Mouse (Mus musculus) mammary gland, adult 2 months (tissue): Measurements from ENCODE around the gene Csf3. TPM values are rescaled to one million over a fixed set of nuclear protein-coding genes. Genes with fewer than 3 reads are reported as not detected.

Experiments used
- polyA plus RNA-seq: library from polyadenylated mRNA; depleted of rRNA; stranded (reverse); fragments of >200 nt; gene quantifications from 2 replicates; pipeline ENCODE4 v1.2.3, GENCODE M21; 2012; ENCODE audit warnings: low replicate concordance; rRNA removed

The Csf3 gene
- polyA plus RNA-seq, result 1.1 and 1.7 TPM in 2 replicates

DNA sequence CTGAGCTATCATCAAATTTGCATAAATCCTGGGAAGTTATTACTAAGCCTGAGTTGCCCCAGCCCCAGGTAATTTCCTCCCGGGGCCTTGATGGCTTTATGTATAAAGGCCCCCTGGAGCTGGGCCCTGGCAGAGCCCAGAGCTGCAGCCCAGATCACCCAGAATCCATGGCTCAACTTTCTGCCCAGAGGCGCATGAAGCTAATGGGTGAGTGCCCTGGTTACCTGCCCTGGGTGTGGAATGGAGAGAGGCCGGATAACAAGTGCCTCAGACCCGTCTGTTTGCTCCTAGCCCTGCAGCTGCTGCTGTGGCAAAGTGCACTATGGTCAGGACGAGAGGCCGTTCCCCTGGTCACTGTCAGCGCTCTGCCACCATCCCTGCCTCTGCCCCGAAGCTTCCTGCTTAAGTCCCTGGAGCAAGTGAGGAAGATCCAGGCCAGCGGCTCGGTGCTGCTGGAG lies at the start of gene Csf3:
Csf3 (plus strand) TSS at position 51 of the 458 bp plus-strand sequence.

DNA sequence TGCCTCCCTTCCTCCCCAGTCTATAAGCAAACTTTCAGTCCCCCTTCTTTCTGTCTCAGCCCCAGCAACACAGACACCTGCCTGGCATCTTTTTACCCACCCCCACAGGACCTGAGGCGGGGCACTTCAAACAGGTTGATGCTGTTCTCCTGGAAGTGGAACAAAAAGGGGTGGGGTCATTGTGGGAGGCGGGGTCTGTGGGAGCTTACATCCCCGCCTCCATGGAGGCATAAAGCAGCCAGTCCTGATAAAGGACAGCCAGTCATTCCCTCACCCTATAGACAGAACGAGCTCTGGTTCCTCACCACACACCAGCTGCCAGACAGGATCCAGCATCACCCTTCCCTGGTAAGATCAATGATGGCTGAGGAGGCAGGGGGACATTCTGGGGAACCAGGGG lies 37.0 kb upstream of the Csf3 start, which contains the start of gene Gsdma:
Gsdma (plus strand) TSS at position 261 of the 400 bp plus-strand sequence.

DNA sequence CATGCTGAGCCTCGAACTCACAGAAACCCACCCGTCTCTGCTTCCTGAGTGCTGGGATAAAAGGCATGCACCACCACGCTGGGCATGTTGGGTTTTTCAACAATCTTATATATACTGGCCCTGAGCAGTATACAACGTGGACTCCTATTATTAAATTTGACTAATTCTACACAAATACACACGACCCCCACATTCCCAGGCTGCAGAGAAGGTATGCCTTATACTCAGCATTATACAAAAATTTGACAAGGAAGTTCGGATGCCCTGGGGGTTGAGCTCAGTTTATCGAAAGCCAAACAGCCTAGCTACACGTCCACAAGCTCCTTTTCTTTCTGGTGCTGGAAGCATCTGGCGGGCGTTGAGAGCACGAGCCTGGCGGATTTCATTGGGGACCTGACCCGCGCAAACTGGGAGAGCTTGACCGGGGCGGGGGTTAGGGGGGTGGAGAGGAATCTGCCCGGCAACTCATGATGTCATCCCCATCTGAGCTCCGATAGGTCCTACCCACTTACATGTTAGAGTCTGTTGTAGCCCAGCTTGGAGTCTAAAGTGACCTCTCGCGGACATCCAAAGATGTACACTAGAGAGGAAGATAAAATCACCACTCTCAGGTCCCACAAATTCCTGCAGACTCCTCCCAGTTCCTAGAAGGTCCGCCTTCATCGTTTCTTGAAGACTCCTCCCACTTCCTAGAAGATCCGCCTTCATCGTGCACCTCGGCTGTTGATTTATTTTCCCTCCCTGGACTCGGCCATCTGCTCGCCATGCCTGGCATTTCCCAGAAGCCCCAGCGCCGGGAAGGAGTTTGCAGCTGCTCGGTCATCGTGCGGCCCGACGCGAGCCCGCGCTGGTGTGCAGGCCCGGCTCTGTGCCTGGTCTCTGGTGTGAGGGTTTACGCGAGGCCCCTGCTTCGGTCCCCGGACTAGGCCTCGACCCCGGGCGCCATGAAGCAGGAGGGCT lies 19.0 kb upstream of the Csf3 start, which contains the start of gene Psmd3:
Psmd3 (plus strand) TSS at position 769 of the 960 bp plus-strand sequence.

DNA sequence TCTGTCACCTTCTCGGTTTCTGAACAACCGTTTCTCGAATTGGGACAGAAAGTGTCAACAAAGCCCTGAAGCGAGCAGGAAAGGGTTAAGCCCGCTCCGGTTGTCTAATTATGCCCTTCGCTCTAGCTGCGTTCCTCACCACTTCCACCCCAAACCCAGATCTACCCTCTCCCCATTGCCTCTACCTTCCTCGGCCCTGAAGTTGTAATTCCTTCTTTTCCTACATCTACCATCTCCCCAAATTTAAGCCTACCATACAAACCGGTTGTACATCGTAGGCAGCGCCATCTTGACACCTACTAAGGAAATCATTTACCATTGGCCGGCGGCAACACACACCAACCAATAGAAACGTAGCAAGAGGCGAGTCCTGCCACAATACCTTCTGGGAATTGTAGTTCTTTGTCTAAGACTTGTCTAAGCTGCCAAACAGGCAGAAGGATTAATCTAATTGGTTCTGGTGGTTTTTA lies 28.1 kb downstream of the Csf3 start, which contains the start of gene Med24:
Med24 (minus strand) TSS at position 317 of the 470 bp plus-strand sequence.

DNA sequence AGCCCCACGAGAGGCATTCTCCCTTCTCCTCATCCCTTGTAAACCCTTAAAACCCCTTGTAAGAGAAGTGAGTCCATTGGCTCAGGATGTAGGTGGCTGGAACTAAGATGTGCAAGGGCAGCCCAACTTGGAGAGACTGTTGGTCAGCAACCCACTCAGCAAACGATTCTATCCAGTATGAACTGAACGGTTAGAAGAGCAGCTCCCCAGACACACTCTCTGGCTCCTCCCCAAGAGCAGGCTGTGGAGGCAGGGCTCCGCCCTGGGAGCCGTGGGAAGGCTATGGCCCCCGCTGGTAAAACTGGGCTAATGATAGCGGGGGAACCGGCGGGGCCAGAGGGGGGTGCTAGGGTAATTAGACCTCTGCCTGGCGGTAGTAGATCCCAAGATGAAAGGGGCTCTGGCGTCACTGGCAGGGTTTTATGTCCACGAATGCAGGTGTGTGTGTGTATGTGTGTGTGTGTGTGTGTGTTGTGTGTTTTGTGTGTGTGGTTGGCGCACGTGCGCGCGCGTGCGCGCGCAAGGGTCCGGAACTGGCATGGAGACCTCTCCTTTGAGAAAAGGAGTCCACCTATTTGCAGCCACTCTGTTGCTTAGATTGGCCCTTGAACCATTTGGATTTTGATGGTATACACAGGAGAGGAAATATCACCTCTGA lies 39.5 kb downstream of the Csf3 start, which contains the start of gene Thra:
Thra (plus strand) TSS at position 246 of the 658 bp plus-strand sequence.

Other genes starting within 250 kb of the Csf3 start
- 19.7 and 38.8 TPM in 2 replicates for gene Ikzf3, start 155.2 kb upstream of the Csf3 start, polyA plus RNA-seq
- gene Zpbp2, start 150.2 kb upstream of the Csf3 start, polyA plus RNA-seq, result 0.43 and 0.88 TPM in 2 replicates
- 218 and 235 TPM in 2 replicates for gene Ormdl3, start 113.9 kb upstream of the Csf3 start, polyA plus RNA-seq
- not detected in 2 replicates for gene Lrrc3c, start 103.0 kb upstream of the Csf3 start, polyA plus RNA-seq
- not detected in 2 replicates for gene Gm12355, start 75.6 kb upstream of the Csf3 start, polyA plus RNA-seq
- gene Gsdma3, start 74.9 kb upstream of the Csf3 start, polyA plus RNA-seq, result 0.52 TPM in 1 of 2 replicates, not detected in the other
- gene Gsdma2, start 54.5 kb upstream of the Csf3 start, polyA plus RNA-seq, result not detected in 2 replicates
- 0.05 and 0.52 TPM in 2 replicates for gene Gsdma, start 36.9 kb upstream of the Csf3 start, polyA plus RNA-seq
- gene Psmd3, start 18.7 kb upstream of the Csf3 start, polyA plus RNA-seq, result 169 and 195 TPM in 2 replicates
- gene Med24, start 28.2 kb downstream of the Csf3 start, polyA plus RNA-seq, result 75.8 and 98.2 TPM in 2 replicates
- gene Thra, start 39.4 kb downstream of the Csf3 start, polyA plus RNA-seq, result 88.4 and 134 TPM in 2 replicates
- gene Nr1d1, start 74.1 kb downstream of the Csf3 start, polyA plus RNA-seq, result 163 and 226 TPM in 2 replicates
- 38.4 and 55.7 TPM in 2 replicates for gene Msl1, start 94.3 kb downstream of the Csf3 start, polyA plus RNA-seq
- 37.2 and 39.8 TPM in 2 replicates for gene Casc3, start 103.6 kb downstream of the Csf3 start, polyA plus RNA-seq
- 11.6 and 16.3 TPM in 2 replicates for gene Rapgefl1, start 135.5 kb downstream of the Csf3 start, polyA plus RNA-seq
- gene Wipf2, start 162.4 kb downstream of the Csf3 start, polyA plus RNA-seq, result 10.4 and 20.9 TPM in 2 replicates
- 0.30 and 0.56 TPM in 2 replicates for gene Cdc6, start 206.5 kb downstream of the Csf3 start, polyA plus RNA-seq
- gene Rara, start 226.6 kb downstream of the Csf3 start, polyA plus RNA-seq, result 29.7 and 75.4 TPM in 2 replicates